Mouse (Mus musculus) olfactory bulb, adult 2 months (tissue): ENCODE results near the gene Zcrb1.
"Not testable (repeated sequence)": the region's sequence is repeated elsewhere in the genome, so short reads cannot be mapped to it uniquely, and the experiment has no call there.

Source experiments
- CTCF ChIP-seq: fragments of 200-500 bp; IDR thresholded peaks from 2 replicates; pipeline ENCODE4 v1.5.1; 2012; ENCODE audit warnings: low read depth, mild to moderate bottlenecking, low read length, moderate library complexity; ENCODE audit not compliant: insufficient read depth
- POLR2A ChIP-seq: fragments of 200-500 bp; IDR thresholded peaks from 2 replicates; pipeline ENCODE4 v1.6.1; 2012; ENCODE audit warnings: mild to moderate bottlenecking, low read depth, low read length, moderate library complexity; ENCODE audit not compliant: insufficient read depth

DNA sequence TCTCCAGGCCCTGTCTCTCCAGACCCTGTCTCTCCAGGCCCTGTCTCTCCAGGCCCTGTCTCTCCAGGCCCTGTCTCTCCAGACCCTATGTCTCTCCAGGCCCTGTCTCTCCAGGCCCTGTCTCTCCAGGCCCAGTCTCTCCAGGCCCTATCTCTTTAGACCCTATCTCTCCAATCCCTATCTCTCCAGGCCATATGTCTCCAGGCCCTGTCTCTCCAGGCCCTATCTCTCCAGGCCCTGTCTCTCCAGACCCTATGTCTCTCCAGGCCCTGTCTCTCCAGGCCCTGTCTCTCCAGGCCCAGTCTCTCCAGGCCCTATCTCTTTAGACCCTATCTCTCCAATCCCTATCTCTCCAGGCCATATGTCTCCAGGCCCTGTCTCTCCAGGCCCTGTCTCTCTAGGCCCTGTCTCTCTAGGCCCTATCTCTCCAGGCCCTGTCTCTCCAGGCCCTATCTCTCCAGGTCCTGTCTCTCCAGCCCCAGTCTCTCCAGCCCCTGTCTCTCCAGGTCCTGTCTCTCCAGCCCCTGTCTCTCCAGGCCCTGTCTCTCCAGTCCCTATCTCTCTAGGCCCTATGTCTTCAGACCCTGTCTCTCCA is 25.5 kb downstream of the Zcrb1 start:
- TF ChIP-seq CTCF, POLR2A: not testable (repeated sequence)
